Comparison of ENCODE assay signal across 8 mouse cellular contexts in the genomic region with DNA sequence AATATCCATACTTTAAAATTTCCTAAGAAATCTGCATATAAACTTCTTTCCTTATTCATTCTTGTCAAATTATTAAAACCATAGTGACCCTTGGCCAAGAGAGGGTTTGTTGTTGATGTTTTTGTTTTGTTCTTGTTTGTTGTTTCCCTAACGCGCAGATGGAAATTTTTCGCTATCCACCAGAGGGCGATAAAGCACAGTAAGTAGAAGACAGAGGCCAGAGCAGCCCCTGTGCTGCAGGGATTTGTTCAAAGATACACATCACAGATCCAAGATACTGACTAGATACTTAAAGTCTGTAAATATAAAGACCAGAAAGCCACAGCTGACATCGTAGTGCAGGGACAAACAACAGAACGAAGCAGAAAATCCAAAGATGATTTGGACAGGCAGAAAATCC.
DNase-seq lines count a peak whose midpoint lies in the region; ATAC-seq lines count a peak whose summit lies in the region.

No protein-coding gene starts in this region.

- peak; percentile 65; the same call in 1 of the 2 replicates for ATAC-seq in frontal cortex, adult (ENCODE audit: low TSS enrichment)

- DNase-seq in ovary, postnatal 10 days (ENCODE audit: low spot score) = peak; percentile 2
- DNase-seq in ovary, adult 18-20 months (ENCODE audit: low spot score) = no peak
- peak; percentile 49 for DNase-seq in brain, embryonic 18.5 days (ENCODE audit: low read depth, low spot score)
- DNase-seq in kidney, postnatal 10 days = peak; percentile 74
- peak; percentile 22 for DNase-seq in lung, postnatal 14 days
- peak; percentile 70 for DNase-seq in right cerebral cortex, postnatal 14 days
- no peak for DNase-seq in natural killer cell, adult 2 months (ENCODE audit: low spot score in 2 of 2)

Comparison
In these comparisons a context has a peak if more than half of its experiments do, and no peak if none do; other contexts are left out.
1. DNase-seq: peak in ovary, postnatal 10 days (single experiment), brain, embryonic 18.5 days (single experiment), kidney, postnatal 10 days (single experiment), lung, postnatal 14 days (single experiment) and right cerebral cortex, postnatal 14 days (single experiment); none in ovary, adult 18-20 months (single experiment) and natural killer cell, adult 2 months (0 of 2).